Mouse (Mus musculus) c-Kit-positive CD71-positive TER-119-negative erythroid progenitor cells, embryonic 14.5 days (primary cell): ENCODE measurements around the gene Acat1.
A peak's percentile ranks its signal among the peaks of the same experiment; 100 is the strongest.

Source experiments
- DNase-seq: peaks from one replicate; pipeline ENCODE4 v3.0.0-alpha.2; 2013; ENCODE audit warnings: low read depth

Gene Acat1

GRCm38 (mm10) chr9:53609968-53610781, at the start of gene Acat1:
TSS of gene Acat1 (minus strand) at chr9:53610382.
- peak; percentile 79 for DNase-seq

- no peak for DNase-seq
These were observed 24.6 kb upstream of the Acat1 start for GRCm38 (mm10) chr9:53634796-53635195.

- no peak for DNase-seq
These were observed 5.1 kb upstream of the Acat1 start for GRCm38 (mm10) chr9:53615246-53615645.

- DNase-seq = no peak
These were observed 4.1 kb upstream of the Acat1 start for GRCm38 (mm10) chr9:53614286-53614685.

- DNase-seq = no peak
These were observed 745 bp downstream of the Acat1 start for GRCm38 (mm10) chr9:53609306-53609967.

- DNase-seq = no peak
These were observed 2.4 kb downstream of the Acat1 start for GRCm38 (mm10) chr9:53607816-53608215.

- DNase-seq = no peak
These were observed 3.0 kb downstream of the Acat1 start for GRCm38 (mm10) chr9:53607192-53607591.

GRCm38 (mm10) chr9:53604954-53605353, 5.2 kb downstream of the Acat1 start:
- DNase-seq = no peak

GRCm38 (mm10) chr9:53603849-53604248, 6.3 kb downstream of the Acat1 start:
- DNase-seq = no peak

- no peak for DNase-seq
These were observed 6.8 kb downstream of the Acat1 start for GRCm38 (mm10) chr9:53603384-53603783.

- DNase-seq = no peak
These were observed 8.6 kb downstream of the Acat1 start for GRCm38 (mm10) chr9:53601541-53601940.

GRCm38 (mm10) chr9:53598631-53599030, 11.6 kb downstream of the Acat1 start:
- DNase-seq = no peak

GRCm38 (mm10) chr9:53596971-53597600, 13.1 kb downstream of the Acat1 start:
- no peak for DNase-seq

- DNase-seq = peak; percentile 53
These were observed 15.4 kb downstream of the Acat1 start for GRCm38 (mm10) chr9:53594764-53595163.

- no peak for DNase-seq
These were observed 28.3 kb downstream of the Acat1 start for GRCm38 (mm10) chr9:53581870-53582269.

GRCm38 (mm10) chr9:53575721-53576120, 34.5 kb downstream of the Acat1 start:
- no peak for DNase-seq

GRCm38 (mm10) chr9:53572516-53573307, 37.5 kb downstream of the Acat1 start:
- no peak for DNase-seq

GRCm38 (mm10) chr9:53570662-53571061, 39.5 kb downstream of the Acat1 start:
- no peak for DNase-seq

GRCm38 (mm10) chr9:53537336-53537965, 72.7 kb downstream of the Acat1 start:
- DNase-seq = peak; percentile 21

- peak; percentile 99 for DNase-seq
These were observed 73.4 kb downstream of the Acat1 start, which contains the start of the genes Atm and Npat for GRCm38 (mm10) chr9:53536558-53537320. TSS of gene Atm (minus strand) at chr9:53536740. TSS of gene Npat (plus strand) at chr9:53537047.
